Mouse (Mus musculus): ENCODE results near the gene Iqcf1. TPM values are rescaled to one million over a fixed set of nuclear protein-coding genes. Genes with fewer than 3 reads are reported as not detected.

The Iqcf1 gene
- total RNA-seq, 2 experiments from 2014 or later, result not detected

DNA sequence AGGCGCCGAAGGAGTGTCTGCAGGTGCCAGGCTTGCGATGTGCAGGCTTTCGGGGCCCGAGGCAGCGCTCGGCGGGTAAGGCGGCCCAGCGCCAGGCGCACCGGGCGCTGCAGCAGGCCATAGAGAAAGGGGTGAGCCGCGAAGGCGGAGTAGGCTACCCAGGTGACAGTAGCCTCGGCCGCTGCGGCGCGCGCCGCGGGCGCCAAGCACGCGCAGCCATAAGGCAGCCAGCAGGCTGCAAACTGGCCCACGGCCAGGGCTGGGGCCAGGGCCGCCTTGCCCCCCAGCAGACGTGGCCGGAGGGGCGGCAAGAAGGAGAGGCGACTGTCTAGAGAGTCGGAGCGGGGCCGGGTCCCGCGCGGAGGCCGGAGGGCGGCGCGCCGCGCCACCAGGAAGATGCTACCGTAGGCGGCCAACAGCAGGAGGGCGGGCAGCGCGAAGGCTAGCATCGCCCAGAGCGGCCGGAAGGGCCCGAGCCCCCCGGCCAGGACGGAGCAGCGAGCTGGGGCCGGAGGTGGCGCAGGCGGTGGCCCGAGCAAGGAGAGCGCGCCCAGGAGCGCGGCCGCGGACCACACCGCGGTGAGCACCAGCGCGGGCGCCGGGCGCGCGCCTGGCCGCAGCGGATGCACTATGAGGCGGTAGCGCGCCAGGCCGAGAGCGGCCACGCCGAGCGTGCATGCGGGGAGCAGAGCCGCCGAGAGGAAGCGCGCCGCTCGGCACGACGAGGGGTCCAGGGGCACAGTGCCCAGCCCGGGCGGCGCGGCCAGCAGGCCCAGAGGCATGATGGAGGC lies 34.8 kb upstream of the Iqcf1 start:
- DNase-seq (ENCODE audit: extremely low spot score in 1 of 2, low spot score in 1 of 2), result peak in 1 of 2 experiments; percentile 72

DNA sequence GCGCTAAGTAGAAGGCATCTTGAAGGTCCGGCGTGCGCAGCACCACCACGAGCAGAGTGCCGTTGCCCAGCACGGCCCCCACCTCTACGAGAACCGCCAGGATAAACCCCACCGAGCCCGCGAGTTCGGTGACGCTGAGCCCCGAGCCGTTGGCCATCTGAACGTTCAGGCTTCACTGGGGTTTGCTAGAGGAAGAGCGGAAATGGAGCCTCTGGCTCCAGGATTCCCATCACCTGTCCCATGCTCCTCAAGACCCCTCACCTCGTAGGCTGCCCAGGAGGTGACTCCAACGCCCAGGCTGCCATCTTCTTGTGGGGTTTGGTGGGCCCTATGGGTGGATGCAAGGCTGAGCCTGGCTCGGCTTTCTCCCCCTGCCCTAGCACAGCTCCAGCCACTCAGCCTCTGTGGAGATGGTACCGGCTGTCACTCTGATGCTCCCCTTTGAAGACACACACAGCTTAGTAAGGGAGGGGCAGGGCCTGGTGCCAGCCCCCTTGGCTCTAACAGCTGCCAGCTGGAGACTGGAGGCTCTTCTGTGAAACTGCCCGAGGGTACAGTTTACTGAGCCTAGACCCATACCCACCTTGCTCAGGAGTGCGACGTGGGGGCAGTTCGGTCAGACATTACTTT lies 34.1 kb upstream of the Iqcf1 start, which contains the start of gene Gpr62:
Gpr62 (minus strand) TSS at position 368 of the 630 bp plus-strand sequence.
- no peak for DNase-seq (ENCODE audit: extremely low spot score in 1 of 2, low spot score in 1 of 2)

DNA sequence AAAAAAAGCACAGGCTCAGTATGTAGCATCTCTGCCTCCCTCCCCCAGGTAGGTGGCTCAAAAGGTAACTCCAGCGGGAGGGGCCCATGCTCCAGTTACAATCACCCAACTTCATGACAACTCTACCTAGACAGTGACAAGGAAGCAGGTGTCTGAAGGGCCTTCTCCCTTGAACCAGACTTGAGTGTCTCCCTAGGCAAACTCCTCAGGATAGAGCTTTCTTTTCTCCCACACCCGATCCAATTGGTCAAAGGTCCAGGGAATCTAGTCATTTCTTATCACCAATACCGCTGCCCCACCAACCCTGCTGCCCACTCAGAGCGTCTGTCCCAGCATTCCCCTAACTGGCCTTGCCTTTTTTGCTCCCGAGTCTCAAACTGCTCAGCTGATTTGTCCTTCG lies 33.0 kb upstream of the Iqcf1 start:
- no peak for DNase-seq (ENCODE audit: extremely low spot score in 1 of 2, low spot score in 1 of 2)

DNA sequence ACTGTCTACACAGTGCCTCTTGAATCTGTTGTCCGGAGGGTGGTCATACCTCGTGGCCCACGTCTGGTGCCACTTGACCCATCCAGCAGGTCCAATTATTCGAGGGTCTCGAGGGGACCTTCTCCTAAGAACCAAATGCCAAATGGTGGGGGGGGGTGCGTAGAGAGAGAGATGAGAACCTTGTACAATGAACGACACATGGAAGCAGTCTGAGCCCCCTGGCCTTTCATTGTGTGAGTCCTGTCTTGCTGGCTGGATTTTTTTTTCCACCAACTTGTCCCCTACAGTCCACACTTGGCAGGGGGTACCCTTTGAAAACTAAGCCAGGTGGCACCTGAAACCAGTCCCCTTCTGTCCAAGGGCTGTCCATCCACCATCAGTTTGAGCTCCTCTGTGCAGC lies 32.0 kb upstream of the Iqcf1 start:
- no peak for DNase-seq (ENCODE audit: extremely low spot score in 1 of 2, low spot score in 1 of 2)

DNA sequence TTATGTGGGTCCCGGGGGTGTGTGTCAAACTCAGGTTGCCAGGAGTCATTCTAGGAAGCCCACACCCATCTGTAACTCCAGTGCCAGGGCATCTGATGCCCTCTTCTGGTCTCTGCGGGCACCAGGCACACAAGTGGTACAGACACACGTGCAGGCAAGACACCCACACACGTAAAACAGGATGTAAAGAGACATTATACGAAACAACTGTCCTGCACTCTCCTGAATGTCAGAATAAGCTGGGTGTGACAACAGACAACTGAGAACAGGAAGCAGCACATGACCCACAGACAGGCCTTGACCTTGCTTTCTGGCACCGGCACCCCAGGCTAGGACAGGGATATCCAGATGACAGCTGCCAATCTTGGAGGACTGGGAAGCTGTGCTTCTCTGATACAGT lies 30.4 kb upstream of the Iqcf1 start:
- DNase-seq (ENCODE audit: extremely low spot score in 1 of 2, low spot score in 1 of 2), result no peak

DNA sequence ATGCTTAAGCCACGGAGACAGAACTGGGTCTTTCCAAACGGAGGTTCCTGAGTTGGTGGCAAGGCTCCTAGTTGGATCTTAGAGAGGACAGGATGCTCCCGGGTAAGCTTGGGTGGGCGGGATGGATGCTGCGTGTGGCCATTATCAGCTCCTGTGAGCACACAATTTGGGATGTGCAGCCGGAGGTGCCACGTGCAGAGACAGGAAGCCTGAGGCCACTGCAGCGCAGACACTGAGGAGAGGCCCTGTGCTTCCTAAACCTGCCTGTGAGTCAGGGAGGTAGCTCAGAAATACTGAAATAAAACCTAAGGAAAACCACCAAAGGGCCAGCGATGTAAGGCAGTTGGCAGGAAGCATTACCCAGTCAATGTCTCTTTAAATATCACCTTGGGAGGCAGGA lies 30.0 kb upstream of the Iqcf1 start:
- DNase-seq (ENCODE audit: extremely low spot score in 1 of 2, low spot score in 1 of 2), result peak in 1 of 2 experiments; percentile 1

DNA sequence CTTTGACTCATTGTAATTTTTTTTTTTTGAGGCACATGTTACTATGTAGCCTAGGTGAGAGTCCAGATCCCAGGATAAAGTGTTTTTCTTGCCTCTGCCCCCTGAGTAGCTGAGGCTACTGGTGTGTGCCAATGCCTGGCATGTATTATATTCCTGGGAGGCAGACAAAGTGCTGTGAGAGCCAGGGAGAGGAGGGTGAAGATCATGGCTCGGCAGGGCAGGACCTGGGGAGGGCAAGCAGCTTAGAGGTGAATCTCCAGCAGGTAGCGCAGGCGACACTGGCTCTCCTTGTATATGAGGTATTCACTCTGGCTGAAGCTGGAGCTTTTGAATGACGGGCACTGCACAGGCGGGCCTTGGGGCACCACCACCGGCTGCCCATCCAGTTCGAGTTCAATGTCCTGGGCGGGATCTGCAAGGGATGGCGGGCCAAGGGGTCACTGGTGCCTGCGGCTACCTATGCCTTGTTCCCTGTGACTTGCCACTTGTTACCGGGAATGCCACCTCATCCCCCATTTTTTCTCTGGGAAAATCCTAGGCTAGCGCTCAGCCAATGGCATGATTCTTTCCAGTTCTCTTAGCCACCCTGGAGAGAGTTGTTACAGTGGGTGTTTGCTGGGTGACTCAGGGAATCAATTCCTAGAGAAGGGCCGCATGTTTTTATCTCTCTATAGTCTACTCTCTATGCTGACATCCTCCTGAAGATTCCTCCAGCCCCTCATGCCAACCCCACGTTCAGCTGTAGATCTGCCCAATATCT lies 28.6 kb upstream of the Iqcf1 start:
- peak in 1 of 2 experiments; percentile 2 for DNase-seq (ENCODE audit: extremely low spot score in 1 of 2, low spot score in 1 of 2)

DNA sequence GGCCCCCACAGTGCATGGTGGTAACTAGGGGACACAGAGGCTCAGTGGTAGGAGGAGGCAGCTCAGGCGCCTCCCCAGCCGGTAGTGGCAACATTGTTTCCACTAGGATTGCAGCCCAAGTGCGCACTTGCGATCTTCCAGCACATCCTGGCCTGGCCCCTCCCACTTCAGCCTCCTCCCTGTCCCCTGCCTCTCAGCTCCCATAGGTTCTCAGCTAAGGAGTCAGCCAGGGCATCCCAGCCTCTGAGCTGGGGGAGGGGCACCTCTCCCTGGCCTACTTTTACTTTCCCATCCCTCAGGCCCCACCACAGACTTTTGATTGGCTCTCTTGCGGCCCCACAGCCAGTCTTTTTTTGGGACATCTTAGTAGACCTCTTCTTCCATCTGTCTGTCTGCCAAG lies 27.9 kb upstream of the Iqcf1 start:
- DNase-seq (ENCODE audit: extremely low spot score in 1 of 2, low spot score in 1 of 2), result peak in 1 of 2 experiments; percentile 7

DNA sequence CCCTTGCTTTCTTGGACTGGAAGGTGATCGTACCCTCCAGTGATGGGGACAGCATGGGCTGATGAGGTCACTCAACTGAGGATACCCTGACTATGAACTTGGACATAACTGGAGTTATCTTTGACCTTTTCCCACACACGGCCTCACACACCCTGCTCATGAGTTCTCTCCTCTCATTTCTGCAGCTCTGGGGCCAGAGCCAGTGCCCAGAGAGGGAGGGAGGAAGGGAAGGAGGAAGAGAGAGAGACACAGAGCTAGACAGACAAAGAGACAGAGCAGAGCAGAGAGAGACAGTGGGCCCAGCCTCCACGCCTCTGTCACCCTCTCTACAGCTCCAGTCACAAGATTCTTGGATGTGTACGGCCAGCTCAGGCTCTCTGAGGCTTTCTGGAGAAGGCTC lies 27.4 kb upstream of the Iqcf1 start:
- DNase-seq (ENCODE audit: extremely low spot score in 1 of 2, low spot score in 1 of 2), result peak in 1 of 2 experiments; percentile 4

DNA sequence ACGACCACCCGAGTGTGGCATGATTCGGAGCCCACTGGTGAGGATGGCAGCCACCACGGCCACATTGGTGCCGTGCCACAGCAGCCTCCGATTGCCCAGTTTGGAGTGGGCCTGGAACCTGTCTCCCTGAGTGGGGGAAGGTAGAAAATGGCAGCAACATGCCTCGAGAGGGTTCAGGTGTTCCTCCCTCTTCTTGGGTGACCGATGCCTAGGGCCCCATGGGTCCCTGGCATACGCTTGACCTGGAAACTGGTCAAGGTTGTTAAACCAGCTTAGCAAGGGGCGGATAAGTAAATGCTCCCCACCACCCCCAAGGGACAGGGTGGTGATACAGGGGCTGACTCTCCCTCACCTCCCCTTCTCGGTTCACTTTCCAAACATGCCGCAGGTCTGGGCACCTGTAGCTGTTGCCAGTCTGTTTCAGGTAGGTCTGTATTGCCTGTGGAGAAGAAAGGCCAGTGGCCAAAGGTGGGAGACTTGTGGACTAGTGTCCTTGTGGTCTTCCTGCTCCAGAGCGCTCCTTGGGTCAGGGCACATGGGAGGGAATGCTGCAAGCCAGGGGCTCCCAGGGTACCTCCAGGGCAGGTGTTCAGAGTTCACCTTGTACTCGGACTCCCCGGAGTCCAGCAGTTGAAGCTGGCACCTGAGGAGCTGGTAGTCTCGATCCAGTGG lies 26.6 kb upstream of the Iqcf1 start:
- peak in 1 of 2 experiments; percentile 1 for DNase-seq (ENCODE audit: extremely low spot score in 1 of 2, low spot score in 1 of 2)

DNA sequence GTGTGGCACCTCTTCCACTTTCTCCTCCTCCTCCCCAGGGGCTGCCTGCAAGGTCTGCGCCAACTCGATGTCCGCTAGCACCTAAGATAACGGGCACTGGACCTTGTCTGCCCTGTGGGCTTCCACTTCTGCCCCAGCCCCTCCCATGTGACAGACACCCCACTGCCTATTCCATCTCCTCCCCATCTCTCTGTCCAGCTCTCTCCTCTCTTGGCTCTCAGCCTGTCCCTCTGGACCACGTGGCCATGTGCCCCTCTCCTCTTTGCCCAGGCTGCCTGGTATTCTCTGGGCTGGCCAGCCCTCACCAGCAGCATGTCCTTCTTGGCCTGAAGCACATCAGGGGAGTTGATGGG lies 26.0 kb upstream of the Iqcf1 start:
- DNase-seq (ENCODE audit: extremely low spot score in 1 of 2, low spot score in 1 of 2), result peak in 1 of 2 experiments; percentile 1

DNA sequence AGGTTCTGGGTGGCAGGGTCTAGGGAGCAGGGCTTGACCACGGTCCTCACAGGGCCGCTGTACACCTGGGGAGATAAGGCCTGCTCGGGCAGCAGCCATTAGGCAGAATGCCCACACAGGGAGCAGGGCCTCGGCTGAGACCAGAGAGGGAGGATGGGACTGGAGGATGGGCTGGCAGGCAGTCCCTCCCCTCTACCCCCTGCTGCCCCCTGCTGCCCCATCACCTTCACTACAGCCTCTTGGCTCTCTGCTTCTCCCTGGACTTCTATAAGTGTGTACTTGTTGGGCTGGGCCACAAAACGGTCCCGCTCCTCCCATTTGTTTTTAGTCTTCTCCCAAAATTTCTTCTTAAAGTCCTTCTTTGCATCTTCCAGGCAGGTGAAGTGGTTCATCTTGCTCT lies 25.3 kb upstream of the Iqcf1 start:
- DNase-seq (ENCODE audit: extremely low spot score in 1 of 2, low spot score in 1 of 2), result peak in 1 of 2 experiments; percentile 60

DNA sequence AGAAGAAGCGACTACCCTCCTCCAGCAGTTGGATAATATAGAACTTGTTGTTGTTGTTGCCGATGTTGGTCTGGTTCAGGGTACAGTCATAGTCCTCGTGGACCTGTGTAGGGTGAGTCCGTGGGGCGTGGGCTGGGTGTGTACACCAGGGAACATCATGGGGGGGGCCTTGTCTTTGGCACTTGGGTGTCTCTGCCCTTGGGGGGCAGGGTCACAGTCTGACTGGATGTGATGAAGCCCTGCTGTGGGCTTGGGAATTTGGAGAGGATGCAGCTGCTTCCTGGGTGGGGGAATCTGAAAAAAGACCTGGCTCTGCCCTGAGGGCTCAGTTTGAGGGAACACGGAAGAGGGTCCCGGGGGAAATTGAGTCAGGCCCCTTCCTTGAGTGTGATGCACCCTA lies 24.7 kb upstream of the Iqcf1 start:
- peak in 1 of 2 experiments; percentile 1 for DNase-seq (ENCODE audit: extremely low spot score in 1 of 2, low spot score in 1 of 2)

DNA sequence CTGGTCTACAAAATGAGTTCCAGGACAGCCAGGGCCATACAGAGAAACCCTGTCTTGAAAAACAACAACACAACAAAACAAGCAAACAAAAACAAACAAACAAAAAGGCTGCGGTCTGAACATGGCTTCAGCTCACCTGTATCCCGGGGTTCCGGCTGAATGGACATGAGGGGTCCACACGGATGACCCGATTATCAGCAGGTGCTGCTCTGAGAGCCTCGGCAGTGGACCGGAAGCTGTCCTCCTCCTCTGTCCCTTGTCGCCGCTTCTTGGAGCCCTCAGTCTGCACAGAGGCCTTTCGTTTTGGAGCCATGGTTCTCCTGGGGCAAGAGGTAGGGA lies 24.1 kb upstream of the Iqcf1 start, which contains the start of gene Rrp9:
Rrp9 (plus strand) TSS at position 301 of the 339 bp plus-strand sequence.
- peak in 1 of 2 experiments; percentile 3 for DNase-seq (ENCODE audit: extremely low spot score in 1 of 2, low spot score in 1 of 2)

DNA sequence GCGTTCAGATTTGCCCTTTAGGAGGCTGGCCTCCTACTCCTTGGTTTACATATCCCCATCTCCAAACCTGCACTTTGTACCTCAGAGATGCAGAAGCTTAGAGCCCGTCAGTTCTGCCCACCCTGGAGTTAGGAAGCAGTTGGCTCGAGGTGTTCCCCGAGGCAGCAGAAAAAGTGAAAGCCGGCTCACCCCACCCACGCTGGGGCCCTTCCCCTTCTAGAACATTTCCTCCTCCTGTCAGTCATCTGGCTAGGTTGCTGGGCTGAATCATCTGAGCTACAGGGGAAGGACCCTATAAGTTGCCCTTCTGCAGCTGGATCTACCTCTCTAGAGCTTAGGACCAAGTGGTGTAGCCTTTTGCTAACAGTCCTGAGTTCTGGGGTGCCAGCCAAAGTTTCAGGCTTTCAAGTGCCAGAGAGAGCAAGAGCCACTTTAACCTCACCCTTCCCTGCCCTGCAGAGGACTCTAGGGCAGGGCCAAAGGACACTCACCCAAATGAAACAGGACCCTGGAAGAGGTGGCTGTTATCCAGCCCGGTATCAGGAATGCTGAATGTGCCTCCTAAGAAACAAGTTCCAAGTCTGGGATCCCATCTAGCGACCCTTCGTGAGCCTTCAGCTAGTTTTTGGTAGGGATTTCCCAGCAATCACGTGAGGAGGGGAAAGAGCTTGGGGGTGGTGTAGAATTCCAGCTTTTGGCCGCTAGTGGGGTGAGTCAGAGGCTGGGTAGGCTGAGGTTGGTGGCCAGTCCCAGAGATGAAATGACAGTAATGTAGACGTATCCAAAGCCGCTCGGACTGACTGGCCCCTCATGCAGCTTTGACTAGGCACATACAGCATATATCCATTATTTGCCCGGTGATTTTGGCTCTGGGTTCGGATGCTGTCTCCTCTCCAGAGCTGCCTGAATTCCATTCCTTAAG lies 23.5 kb upstream of the Iqcf1 start:
- no peak for DNase-seq (ENCODE audit: extremely low spot score in 1 of 2, low spot score in 1 of 2)

DNA sequence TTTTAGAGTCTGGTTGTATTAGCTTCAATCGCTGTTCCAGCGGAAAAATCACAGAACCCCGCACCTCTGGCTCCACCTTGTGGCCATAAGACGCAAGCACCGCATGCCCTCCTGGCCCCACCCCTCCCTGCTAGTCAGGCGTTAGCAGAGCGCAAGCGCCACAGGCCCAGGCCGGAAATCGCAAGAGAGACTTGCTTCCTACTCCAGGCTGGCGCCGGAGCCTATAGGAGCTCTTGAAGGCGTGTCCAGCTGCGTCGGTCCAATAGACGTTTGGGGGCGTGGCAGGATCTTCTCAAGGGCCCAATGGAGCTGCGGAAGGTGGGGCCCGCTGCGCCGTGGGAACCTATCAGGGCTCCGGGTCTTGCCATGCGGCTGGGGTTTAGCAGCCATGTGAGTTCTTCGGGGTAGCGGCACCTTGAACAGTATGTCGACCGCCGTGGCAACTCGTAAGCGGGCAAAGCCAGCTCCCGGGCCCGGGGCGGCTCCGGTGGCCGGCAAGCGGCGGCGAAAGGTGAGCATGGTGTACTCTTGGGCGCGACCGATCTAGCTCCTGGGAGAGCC lies 22.8 kb upstream of the Iqcf1 start, which contains the start of gene Parp3:
Parp3 (minus strand) TSS at position 26 of the 561 bp plus-strand sequence.
- DNase-seq (ENCODE audit: extremely low spot score in 1 of 2, low spot score in 1 of 2), result peak; percentile 95 to 98

DNA sequence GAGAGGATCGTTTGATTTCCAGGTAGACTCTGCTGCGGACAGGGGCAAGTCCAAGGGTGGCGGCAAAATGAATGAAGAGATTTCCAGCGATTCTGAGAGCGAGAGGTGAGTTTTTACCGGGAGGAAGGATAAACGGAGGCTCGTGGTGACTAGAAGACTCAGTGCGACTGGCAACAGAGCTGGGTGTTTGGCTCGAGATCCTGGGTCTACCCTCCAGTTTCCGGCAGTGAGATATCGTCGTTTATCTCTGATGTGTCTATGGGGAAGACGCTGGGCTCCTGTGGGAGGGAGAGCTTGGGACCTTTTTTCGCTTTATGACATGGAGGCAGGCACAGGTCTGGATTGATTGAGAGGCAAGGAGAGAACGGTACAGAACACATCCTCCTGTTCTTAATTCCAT lies 22.1 kb upstream of the Iqcf1 start:
- no peak for DNase-seq (ENCODE audit: extremely low spot score in 1 of 2, low spot score in 1 of 2)

DNA sequence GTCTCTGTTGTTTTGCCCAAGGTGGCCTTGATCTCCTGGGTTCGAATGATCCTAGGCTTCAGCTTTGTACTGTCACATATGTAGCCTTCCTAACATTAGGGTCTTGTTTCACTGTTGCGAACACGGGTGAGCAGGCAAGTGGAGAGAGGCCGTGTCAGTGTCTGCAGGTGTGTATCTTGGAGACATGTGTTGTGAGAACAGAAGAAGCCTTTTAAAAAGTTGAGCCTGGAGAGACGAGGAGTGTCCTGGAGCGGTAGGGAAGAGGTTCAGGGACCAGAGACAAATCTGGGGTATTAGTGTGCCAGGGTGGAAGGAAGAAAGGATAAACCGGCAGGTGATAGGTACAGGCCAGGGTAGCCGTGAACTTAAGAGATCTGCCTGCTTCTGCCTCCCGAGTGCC lies 21.7 kb upstream of the Iqcf1 start:
- no peak for DNase-seq (ENCODE audit: extremely low spot score in 1 of 2, low spot score in 1 of 2)

DNA sequence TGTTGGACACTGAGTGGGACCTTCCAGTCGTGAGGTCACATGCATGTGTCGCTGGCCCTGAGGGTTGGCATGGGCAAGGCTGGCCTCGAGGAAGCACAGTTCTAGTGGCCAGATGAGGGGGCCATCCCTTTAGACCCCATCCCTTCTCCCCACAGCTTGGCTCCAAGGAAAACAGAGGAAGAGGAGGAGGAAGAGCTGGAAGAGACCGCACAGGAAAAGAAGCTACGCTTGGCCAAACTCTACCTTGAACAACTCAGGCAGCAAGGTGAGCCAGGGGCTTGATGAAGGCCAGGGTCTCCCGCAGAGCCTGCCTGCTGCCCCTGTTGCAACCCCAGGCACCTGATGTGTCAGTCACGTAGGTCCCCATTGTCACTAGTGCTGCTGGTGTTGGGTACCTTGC lies 19.2 kb upstream of the Iqcf1 start:
- DNase-seq (ENCODE audit: extremely low spot score in 1 of 2, low spot score in 1 of 2), result no peak

Data from layer of hippocampus, postnatal 25 days (tissue).